Mouse (Mus musculus) gastrocnemius, adult 18-20 months (tissue): Measurements from ENCODE around the gene Cdk13. TPM values are rescaled to one million over a fixed set of nuclear protein-coding genes. Genes with fewer than 3 reads are reported as not detected.

Source experiments
- microRNA-seq: library from miRNA; unstranded; fragments of <30 nt; microRNA quantifications from one replicate; pipeline ENCODE4 v1.2.0, GENCODE M21; 2021
- total RNA-seq, 2 experiments: library from RNA; stranded (reverse); gene quantifications; 2 replicates each; pipeline ENCODE4 v1.2.3; 2021

Cdk13 gene
- total RNA-seq, 2 experiments from 2014 or later, result 18.6 to 19.6 TPM

Small RNA genes lying within 50 kb of the gene (microRNA-seq; reads per million reads assigned to microRNA genes)
- gene Mir466i, result not detected

Other genes starting within 250 kb of the Cdk13 start
- 1 to 10 TPM; 5.2 to 6.1 TPM for gene Mplkip, start 109.9 kb downstream of the Cdk13 start, total RNA-seq
- 1 to 10 TPM; 1.7 to 3.4 TPM for gene Sugct, start 109.5 kb downstream of the Cdk13 start, total RNA-seq
- gene Rala, start 139.1 kb upstream of the Cdk13 start, total RNA-seq, result 10 to 100 TPM; 24.0 to 31.6 TPM
- 10 to 100 TPM; 12.7 to 13.9 TPM for gene Yae1d1, start 188.3 kb upstream of the Cdk13 start, total RNA-seq